Mouse (Mus musculus): ENCODE measurements around the gene Dcp1a. TPM values are rescaled to one million over a fixed set of nuclear protein-coding genes. Genes with fewer than 3 reads are reported as not detected.

The Dcp1a gene
- polyA plus RNA-seq, 1 experiment from 2014 or later: 16.2 TPM

GRCm38 (mm10) chr14:30549777-30550149, 70.4 kb downstream of the Dcp1a start:
- peaks cover 34% of the 10 kb centered on the region for H3K4me1 ChIP-seq (replicated peaks)
- H3K9ac ChIP-seq: peak overlapping the region; percentile 74
- no peaks in the 10 kb centered on the region for H3K36me3 ChIP-seq
- no peaks in the 10 kb centered on the region for H3K27me3 ChIP-seq
- ATAC-seq (ENCODE audit: low FRiP score, low read depth): peak; percentile 31
- H3K27ac ChIP-seq (replicated peaks): peak overlapping the region; percentile 94
- peak overlapping the region; percentile 74 for H3K4me2 ChIP-seq
- 0% methylated on average over 10 of the region's 10 CpGs for WGBS
- no peaks in the 10 kb centered on the region for H3K9me3 ChIP-seq
- peak overlapping the region; percentile 65 for H3K4me3 ChIP-seq

GRCm38 (mm10) chr14:30550232-30551070, 71.1 kb downstream of the Dcp1a start:
- Histone ChIP-seq H3K4me1 (replicated peaks) (peaks cover 34% of the 10 kb centered on the region), H3K4me3 (peak overlapping the region; percentile 65), H3K4me2 (peak overlapping the region; percentile 74), H3K27me3 (no peaks in the 10 kb centered on the region), H3K9ac (peak overlapping the region; percentile 74), H3K27ac (replicated peaks) (peak overlapping the region; percentile 94; the same call in 1 of the 2 replicates), H3K36me3 (no peaks in the 10 kb centered on the region), H3K9me3 (no peaks in the 10 kb centered on the region)
- 33% methylated on average over 8 of the region's 8 CpGs for WGBS
- no peak for ATAC-seq (ENCODE audit: low FRiP score, low read depth)

- H3K27ac ChIP-seq (replicated peaks): no peak overlapping the region
- WGBS: 54% methylated on average over 5 of the region's 5 CpGs
- peak overlapping the region; percentile 74 for H3K4me2 ChIP-seq
- no peak for ATAC-seq (ENCODE audit: low FRiP score, low read depth)
- H3K4me1 ChIP-seq (replicated peaks): peaks cover 34% of the 10 kb centered on the region
- no peaks in the 10 kb centered on the region for H3K27me3 ChIP-seq
- peak overlapping the region; percentile 17 for H3K9ac ChIP-seq
- H3K9me3 ChIP-seq: no peaks in the 10 kb centered on the region
- no peaks in the 10 kb centered on the region for H3K36me3 ChIP-seq
- peak overlapping the region; percentile 65 for H3K4me3 ChIP-seq
Observed at GRCm38 (mm10) chr14:30551509-30551908, 72.2 kb downstream of the Dcp1a start.

- ATAC-seq (ENCODE audit: low FRiP score, low read depth): no peak
- no peak overlapping the region; the same call in 1 of the 2 replicates for H3K4me2 ChIP-seq
- 96% methylated on average over 2 of the region's 2 CpGs for WGBS
Observed at GRCm38 (mm10) chr14:30551981-30552380, 72.6 kb downstream of the Dcp1a start.

GRCm38 (mm10) chr14:30553185-30553584, 73.8 kb downstream of the Dcp1a start:
- peaks cover 32% of the 10 kb centered on the region for H3K4me1 ChIP-seq (replicated peaks)
- no peak for ATAC-seq (ENCODE audit: low FRiP score, low read depth)
- WGBS: 86% methylated on average over 4 of the region's 4 CpGs
- no peak overlapping the region for H3K4me3 ChIP-seq
- H3K27me3 ChIP-seq: no peaks in the 10 kb centered on the region
- no peak overlapping the region for H3K27ac ChIP-seq (replicated peaks)
- H3K9ac ChIP-seq: no peak overlapping the region
- no peaks in the 10 kb centered on the region for H3K9me3 ChIP-seq
- H3K36me3 ChIP-seq: no peaks in the 10 kb centered on the region
- H3K4me2 ChIP-seq: no peak overlapping the region

More at GRCm38 (mm10) chr14:30551981-30552380, 72.6 kb downstream of the Dcp1a start:
- H3K27me3 ChIP-seq: no peaks in the 10 kb centered on the region
- H3K36me3 ChIP-seq: no peaks in the 10 kb centered on the region
- no peak overlapping the region for H3K4me3 ChIP-seq
- no peak overlapping the region for H3K27ac ChIP-seq (replicated peaks)
- peaks cover 34% of the 10 kb centered on the region for H3K4me1 ChIP-seq (replicated peaks)
- no peak overlapping the region for H3K9ac ChIP-seq
- H3K9me3 ChIP-seq: no peaks in the 10 kb centered on the region

- Histone ChIP-seq H3K4me2 (no peak overlapping the region), H3K9ac (no peak overlapping the region), H3K4me3 (no peak overlapping the region), H3K36me3 (peaks cover 32% of the 10 kb centered on the region), H3K4me1 (replicated peaks) (peaks cover 19% of the 10 kb centered on the region), H3K27me3 (no peaks in the 10 kb centered on the region), H3K27ac (replicated peaks) (no peak overlapping the region), H3K9me3 (no peaks in the 10 kb centered on the region)
- ATAC-seq (ENCODE audit: low FRiP score, low read depth): no peak
- WGBS: 90% methylated on average over 2 of the region's 2 CpGs
Observed at GRCm38 (mm10) chr14:30556651-30557050, 77.3 kb downstream of the Dcp1a start.

- no peaks in the 10 kb centered on the region for H3K27me3 ChIP-seq
Observed at GRCm38 (mm10) chr14:30557730-30558129, 78.4 kb downstream of the Dcp1a start.

GRCm38 (mm10) chr14:30559321-30559850, 80.1 kb downstream of the Dcp1a start:
- no peaks in the 10 kb centered on the region for H3K9me3 ChIP-seq
- H3K27me3 ChIP-seq: no peaks in the 10 kb centered on the region
- H3K9ac ChIP-seq: no peak overlapping the region
- H3K36me3 ChIP-seq: peaks cover 41% of the 10 kb centered on the region
- no peak overlapping the region for H3K4me2 ChIP-seq
- H3K4me1 ChIP-seq (replicated peaks): peaks cover 17% of the 10 kb centered on the region
- no peak overlapping the region for H3K27ac ChIP-seq (replicated peaks)
- no peak overlapping the region for H3K4me3 ChIP-seq
- ATAC-seq (ENCODE audit: low FRiP score, low read depth): no peak
- WGBS: 83% methylated on average over 17 of the region's 17 CpGs

More at GRCm38 (mm10) chr14:30557730-30558129, 78.4 kb downstream of the Dcp1a start:
- H3K27ac ChIP-seq (replicated peaks): no peak overlapping the region
- no peak; the same call in 1 of the 2 replicates for ATAC-seq (ENCODE audit: low FRiP score, low read depth)
- H3K9ac ChIP-seq: no peak overlapping the region
- no peaks in the 10 kb centered on the region for H3K9me3 ChIP-seq
- WGBS: 79% methylated on average over 9 of the region's 9 CpGs
- H3K4me3 ChIP-seq: no peak overlapping the region
- peaks cover 34% of the 10 kb centered on the region for H3K36me3 ChIP-seq
- no peak overlapping the region for H3K4me2 ChIP-seq
- H3K4me1 ChIP-seq (replicated peaks): peaks cover 21% of the 10 kb centered on the region

- no peak overlapping the region for H3K9ac ChIP-seq
- H3K4me1 ChIP-seq (replicated peaks): peaks cover 17% of the 10 kb centered on the region
- no peaks in the 10 kb centered on the region for H3K27me3 ChIP-seq
- 91% methylated on average over 13 of the region's 13 CpGs for WGBS
- no peaks in the 10 kb centered on the region for H3K9me3 ChIP-seq
- no peak overlapping the region for H3K27ac ChIP-seq (replicated peaks)
- H3K4me2 ChIP-seq: no peak overlapping the region
- H3K36me3 ChIP-seq: peaks cover 55% of the 10 kb centered on the region
- no peak overlapping the region for H3K4me3 ChIP-seq
- ATAC-seq (ENCODE audit: low FRiP score, low read depth): no peak; the same call in 1 of the 2 replicates
Observed at GRCm38 (mm10) chr14:30560803-30561389, 81.6 kb downstream of the Dcp1a start.

GRCm38 (mm10) chr14:30561470-30562187, 82.3 kb downstream of the Dcp1a start:
- no peak overlapping the region for H3K9ac ChIP-seq
- H3K4me3 ChIP-seq: no peak overlapping the region
- H3K36me3 ChIP-seq: peaks cover 62% of the 10 kb centered on the region
- H3K27ac ChIP-seq (replicated peaks): no peak overlapping the region; the same call in 1 of the 2 replicates
- H3K9me3 ChIP-seq: no peaks in the 10 kb centered on the region
- 57% methylated on average over 14 of the region's 14 CpGs for WGBS
- H3K27me3 ChIP-seq: no peaks in the 10 kb centered on the region
- peak; percentile 51; the same call in 1 of the 2 replicates for ATAC-seq (ENCODE audit: low FRiP score, low read depth)
- H3K4me1 ChIP-seq (replicated peaks): peaks cover 17% of the 10 kb centered on the region
- H3K4me2 ChIP-seq: no peak overlapping the region

- no peaks in the 10 kb centered on the region for H3K27me3 ChIP-seq
- no peak overlapping the region for H3K4me2 ChIP-seq
- H3K4me1 ChIP-seq (replicated peaks): peaks cover 17% of the 10 kb centered on the region
- no peak overlapping the region for H3K9ac ChIP-seq
- no peak overlapping the region for H3K27ac ChIP-seq (replicated peaks)
- H3K9me3 ChIP-seq: no peaks in the 10 kb centered on the region
- H3K4me3 ChIP-seq: no peak overlapping the region
- no peak for ATAC-seq (ENCODE audit: low FRiP score, low read depth)
- H3K36me3 ChIP-seq: peaks cover 68% of the 10 kb centered on the region
Observed at GRCm38 (mm10) chr14:30562343-30562742, 83.0 kb downstream of the Dcp1a start.
